Mouse (Mus musculus) erythroblast, adult 5-6 weeks (primary cell): ENCODE measurements at regions not wholly inside any gene's neighbourhood (a gene's known extent, or its start where the extent isn't known, plus 50 kb on each side); places are given as distances from the start of the nearest gene placed in this dataset.

Source experiments
- ATAC-seq: replicated peaks from 2 replicates; pipeline ENCODE4 v1.8.0; 2016; ENCODE audit warnings: moderate number of reproducible peaks, mild to moderate bottlenecking, moderate TSS enrichment, inconsistent platforms; ENCODE audit not compliant: poor library complexity, low FRiP score, severe bottlenecking

- peak; percentile 32; the same call in 1 of the 2 replicates for ATAC-seq
These were observed 245.4 kb downstream of the Pik3r1 start for GRCm38 (mm10) chr13:101522597-101522996.

GRCm38 (mm10) chr13:101513354-101513753 lies 254.7 kb downstream of the Pik3r1 start:
- peak; percentile 53 for ATAC-seq

- ATAC-seq = peak; percentile 85
These were observed 258.1 kb downstream of the Pik3r1 start for GRCm38 (mm10) chr13:101509946-101510345.

DNA sequence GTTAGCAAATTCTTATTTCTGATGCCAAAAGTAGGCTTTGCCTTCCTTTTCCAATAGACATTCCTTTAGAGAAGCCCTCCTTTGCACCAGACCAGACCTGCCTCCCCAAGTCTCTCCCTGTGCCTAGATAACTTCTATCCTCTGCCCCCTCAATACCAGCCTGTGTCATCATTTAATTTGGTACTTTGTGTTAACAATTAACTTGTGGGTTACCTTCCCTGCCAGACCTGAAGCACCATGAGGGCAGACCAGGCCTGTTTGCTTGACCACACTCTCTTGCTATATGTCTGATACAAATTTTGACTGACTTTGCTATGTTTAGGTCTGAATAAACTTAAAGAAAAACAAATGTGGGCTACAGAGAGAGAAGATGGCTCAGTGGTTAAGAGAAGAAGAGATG lies 259.7 kb downstream of the Pik3r1 start:
- no peak for ATAC-seq

GRCm38 (mm10) chr13:101506696-101507095 lies 261.3 kb downstream of the Pik3r1 start:
- no peak for ATAC-seq

GRCm38 (mm10) chr13:101505054-101505453 lies 263.0 kb downstream of the Pik3r1 start:
- ATAC-seq = no peak

- no peak for ATAC-seq
These were observed 263.8 kb downstream of the Pik3r1 start for GRCm38 (mm10) chr13:101504241-101504640.

- no peak for ATAC-seq
These were observed 266.2 kb downstream of the Pik3r1 start for GRCm38 (mm10) chr13:101501845-101502284.

GRCm38 (mm10) chr13:101501061-101501460 lies 267.0 kb downstream of the Pik3r1 start:
- no peak for ATAC-seq

DNA sequence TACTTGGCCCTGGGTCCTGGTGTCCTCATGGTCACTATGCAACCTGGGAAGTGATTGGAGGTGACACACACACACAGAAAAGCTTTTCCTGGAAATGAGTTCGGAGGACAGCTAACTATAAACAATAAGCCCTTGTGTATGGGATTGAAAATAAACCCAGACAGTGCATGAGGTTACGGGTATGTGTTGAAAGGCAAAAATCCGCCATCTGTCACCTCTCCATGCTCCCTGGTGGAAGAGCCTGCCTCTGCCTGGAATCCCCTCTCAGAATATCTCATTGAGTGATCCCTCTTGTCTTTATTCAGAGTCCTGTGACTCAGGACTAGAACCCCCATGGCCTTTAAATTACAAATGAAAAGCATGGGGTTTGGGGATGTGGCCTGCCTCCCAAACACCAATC lies 276.2 kb downstream of the Pik3r1 start:
- no peak for ATAC-seq

DNA sequence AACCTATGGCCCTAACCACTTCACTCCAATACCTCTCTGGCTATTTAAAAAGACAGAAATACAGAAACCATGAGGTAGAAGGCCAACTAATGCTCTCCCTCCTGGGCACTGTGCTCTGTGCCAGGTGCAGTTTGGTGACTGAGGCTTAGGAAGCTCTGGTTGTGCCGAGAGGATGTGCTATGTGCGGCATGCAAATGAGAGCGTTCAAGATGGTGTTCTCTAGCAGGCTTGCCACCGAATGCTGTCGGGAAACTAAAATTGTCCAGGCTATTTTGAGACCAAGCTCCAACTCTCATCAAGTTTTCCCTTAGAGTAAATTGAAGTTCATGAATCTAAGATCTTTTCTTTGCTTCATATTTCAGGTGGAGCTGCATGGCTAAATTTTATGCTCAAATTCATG lies 277.1 kb downstream of the Pik3r1 start:
- ATAC-seq = 0 out of 2 replicates have a peak, but pooled peaks have one; percentile 42

- ATAC-seq = no peak
These were observed 280.4 kb downstream of the Pik3r1 start for GRCm38 (mm10) chr13:101487621-101488020.

GRCm38 (mm10) chr13:101485823-101486222 lies 282.2 kb downstream of the Pik3r1 start:
- ATAC-seq = no peak

DNA sequence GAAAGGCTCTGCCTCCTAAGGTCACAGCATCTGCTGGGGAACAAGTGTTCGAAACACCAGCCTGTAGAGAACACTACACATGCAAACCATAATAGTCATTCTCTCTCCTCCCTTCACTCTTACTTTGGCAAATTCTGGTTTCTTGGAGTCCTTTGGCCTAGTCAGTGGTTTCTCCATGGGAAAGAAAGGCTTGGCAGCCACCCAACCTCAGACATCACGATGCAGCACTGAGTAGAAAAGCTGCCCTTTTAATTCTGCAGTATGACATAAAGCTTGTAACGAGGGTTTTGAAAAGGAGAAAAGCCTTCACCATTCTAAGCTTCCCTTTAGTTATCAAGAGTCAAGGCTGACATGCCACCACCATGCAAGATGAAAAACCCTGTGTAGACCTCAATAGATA lies 284.2 kb downstream of the Pik3r1 start:
- ATAC-seq = no peak

DNA sequence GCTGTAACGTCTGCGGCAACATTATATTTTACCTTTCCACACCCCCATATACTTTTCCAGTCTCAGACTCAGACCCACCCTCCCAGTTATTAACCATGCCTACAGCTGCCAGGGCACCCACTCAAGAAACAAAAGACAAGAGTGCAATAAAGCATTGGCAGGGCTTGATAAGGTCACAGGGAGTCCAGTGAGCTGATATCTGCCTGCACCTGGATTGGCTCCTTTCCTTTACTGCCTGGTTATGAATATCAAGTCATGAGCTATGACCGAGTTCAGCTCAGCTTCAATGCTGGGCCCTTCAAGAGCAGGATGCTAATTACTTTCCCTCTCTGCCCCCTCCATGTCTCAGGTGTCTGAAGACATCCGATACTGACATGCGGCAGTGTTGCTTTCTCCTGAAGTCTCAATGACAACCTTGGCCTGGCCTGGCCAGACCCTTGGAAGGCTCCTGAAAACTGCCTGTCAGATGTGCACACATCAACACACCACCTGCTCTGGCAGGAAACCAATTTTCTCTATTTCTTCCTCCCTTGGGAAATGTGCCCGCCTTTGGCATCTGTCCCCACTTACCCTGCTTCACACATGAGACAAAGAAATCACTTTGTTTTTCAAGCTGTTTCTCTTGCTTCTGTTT lies 286.3 kb downstream of the Pik3r1 start:
- no peak for ATAC-seq

DNA sequence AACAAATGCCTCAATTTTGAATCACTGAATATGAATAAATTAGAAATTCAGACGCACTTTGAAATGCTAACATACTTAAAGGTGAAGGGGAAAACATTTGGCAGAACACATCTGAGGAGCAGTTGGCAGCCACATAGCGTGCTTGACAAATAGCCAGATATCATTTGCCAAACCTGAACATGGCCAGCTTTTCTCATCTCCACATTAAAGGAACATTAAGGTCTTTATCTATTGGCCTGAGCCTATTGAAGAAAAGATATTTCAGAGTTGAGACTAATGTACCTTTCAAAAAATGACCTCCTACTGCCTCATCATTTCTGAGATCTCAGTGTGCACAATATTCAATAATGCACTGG lies 288.7 kb downstream of the Pik3r1 start:
- no peak for ATAC-seq

- no peak for ATAC-seq
These were observed 289.3 kb downstream of the Pik3r1 start for GRCm38 (mm10) chr13:101478608-101479296.

DNA sequence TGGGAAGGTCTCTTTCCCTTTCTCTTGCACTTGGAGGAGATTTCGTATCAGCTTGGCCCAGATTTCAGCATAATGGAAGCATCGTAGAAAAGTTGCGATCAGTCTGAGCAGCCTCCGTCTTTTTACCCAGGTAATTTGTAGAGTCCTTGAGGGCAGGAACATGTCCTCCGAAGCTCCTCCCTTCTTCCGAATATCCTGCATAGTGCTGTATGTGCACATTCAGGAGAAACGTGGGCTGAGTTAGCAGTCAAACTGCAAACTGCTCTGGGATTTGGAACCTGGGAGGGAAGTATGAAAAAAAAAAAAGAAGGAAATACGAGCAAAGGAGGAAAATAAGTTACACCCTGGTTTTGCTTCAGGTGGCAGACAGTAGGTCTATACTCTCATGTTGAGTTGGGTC lies 294.7 kb downstream of the Pik3r1 start:
- ATAC-seq = no peak

GRCm38 (mm10) chr13:101470560-101471247 lies 297.3 kb downstream of the Pik3r1 start:
- ATAC-seq = no peak

- no peak for ATAC-seq
These were observed 302.3 kb downstream of the Pik3r1 start for GRCm38 (mm10) chr13:101465748-101466127.
